Mouse (Mus musculus) retina, adult 2 months (tissue): Measurements from ENCODE around the gene Dock3.
"Not testable (repeated sequence)": the region's sequence is repeated elsewhere in the genome, so short reads cannot be mapped to it uniquely, and the experiment has no call there.

Experiments
- DNase-seq: peaks from one replicate; pipeline ENCODE4 v3.0.0-alpha.2; 2012; ENCODE audit warnings: low read depth, low spot score

Gene Dock3

GRCm38 (mm10) chr9:107259571-107259970 is 27.9 kb upstream of the Dock3 start:
- no peak for DNase-seq

GRCm38 (mm10) chr9:107255596-107255995 is 23.9 kb upstream of the Dock3 start:
- DNase-seq = no peak

GRCm38 (mm10) chr9:107254925-107255324 is 23.2 kb upstream of the Dock3 start:
- no peak for DNase-seq

GRCm38 (mm10) chr9:107254476-107254875 is 22.8 kb upstream of the Dock3 start:
- DNase-seq = no peak

- DNase-seq = no peak
Observed at GRCm38 (mm10) chr9:107252164-107252563, 20.5 kb upstream of the Dock3 start.

- DNase-seq = no peak
Observed at GRCm38 (mm10) chr9:107250416-107251337, 19.0 kb upstream of the Dock3 start.

- no peak for DNase-seq
Observed at GRCm38 (mm10) chr9:107249154-107249553, 17.4 kb upstream of the Dock3 start.

- no peak for DNase-seq
Observed at GRCm38 (mm10) chr9:107246170-107246569, 14.5 kb upstream of the Dock3 start.

- no peak for DNase-seq
Observed at GRCm38 (mm10) chr9:107245311-107245710, 13.6 kb upstream of the Dock3 start.

- no peak for DNase-seq
Observed at GRCm38 (mm10) chr9:107236151-107236550, 4.4 kb upstream of the Dock3 start.

GRCm38 (mm10) chr9:107235261-107235660 is 3.6 kb upstream of the Dock3 start:
- DNase-seq = no peak

- no peak for DNase-seq
Observed at GRCm38 (mm10) chr9:107232140-107232539, 431 bp upstream of the Dock3 start.

- DNase-seq = no peak
Observed at GRCm38 (mm10) chr9:107230991-107231538, 644 bp downstream of the Dock3 start.

- DNase-seq = no peak
Observed at GRCm38 (mm10) chr9:107224597-107224996, 7.1 kb downstream of the Dock3 start.

- not testable (repeated sequence) for DNase-seq
Observed at GRCm38 (mm10) chr9:107174831-107175230, 56.9 kb downstream of the Dock3 start.

- no peak for DNase-seq
Observed at GRCm38 (mm10) chr9:107165792-107166191, 65.9 kb downstream of the Dock3 start.

- DNase-seq = no peak
Observed at GRCm38 (mm10) chr9:107164825-107165224, 66.9 kb downstream of the Dock3 start.

- DNase-seq = not testable (repeated sequence)
Observed at GRCm38 (mm10) chr9:107156388-107156787, 75.3 kb downstream of the Dock3 start.

GRCm38 (mm10) chr9:107112791-107113190 is 118.9 kb downstream of the Dock3 start:
- DNase-seq = no peak

GRCm38 (mm10) chr9:107112056-107112455 is 119.7 kb downstream of the Dock3 start:
- no peak for DNase-seq

GRCm38 (mm10) chr9:107099487-107099886 is 132.2 kb downstream of the Dock3 start:
- no peak for DNase-seq

- not testable (repeated sequence) for DNase-seq
Observed at GRCm38 (mm10) chr9:107089451-107089850, 142.3 kb downstream of the Dock3 start.

- no peak for DNase-seq
Observed at GRCm38 (mm10) chr9:107087531-107087930, 144.2 kb downstream of the Dock3 start.
